Mouse (Mus musculus) heart, postnatal 36 days (tissue): ENCODE measurements at regions not wholly inside any gene's neighbourhood (a gene's known extent, or its start where the extent isn't known, plus 50 kb on each side); places are given as distances from the start of the nearest gene placed in this dataset.

Source experiments
- DNase-seq, 2 experiments: peaks; one replicate each; pipeline ENCODE4 v3.0.0; 2021 to 2022
- intact Hi-C: fragments of 180-260 bp; cut with DNase I; formaldehyde crosslinking; loops from one replicate; pipeline ENCODE4 v1.15.1; 2025

GRCm38 (mm10) chr4:124028061-124028460 is 110.2 kb upstream of the 4930535I16Rik start:
- intact Hi-C loops = no loop called here
- no peak for DNase-seq

GRCm38 (mm10) chr4:124016401-124016800 is 98.6 kb upstream of the 4930535I16Rik start:
- intact Hi-C loops = no loop called here
- no peak for DNase-seq

GRCm38 (mm10) chr4:124015323-124015722 is 97.5 kb upstream of the 4930535I16Rik start:
- intact Hi-C loops = no loop called here
- DNase-seq = no peak

GRCm38 (mm10) chr4:124012406-124012805 is 94.6 kb upstream of the 4930535I16Rik start:
- no peak for DNase-seq

GRCm38 (mm10) chr4:124008725-124009124 is 90.9 kb upstream of the 4930535I16Rik start:
- DNase-seq = no peak
- intact Hi-C loops = no loop called here

More at GRCm38 (mm10) chr4:124012406-124012805, 94.6 kb upstream of the 4930535I16Rik start:
- intact Hi-C loops = no loop called here

GRCm38 (mm10) chr4:124005626-124006315 is 87.9 kb upstream of the 4930535I16Rik start:
- intact Hi-C loops = no loop called here
- no peak for DNase-seq

- no peak for DNase-seq
- intact Hi-C loops = no loop called here
Measured at GRCm38 (mm10) chr4:124002760-124003159, 84.9 kb upstream of the 4930535I16Rik start.

GRCm38 (mm10) chr4:124002105-124002504 is 84.3 kb upstream of the 4930535I16Rik start:
- intact Hi-C loops = no loop called here
- DNase-seq = no peak

- intact Hi-C loops = no loop called here
- DNase-seq = peak in 1 of 2 experiments; percentile 1
Measured at GRCm38 (mm10) chr4:123995815-123996214, 78.0 kb upstream of the 4930535I16Rik start.

GRCm38 (mm10) chr4:123991223-123991622 is 73.4 kb upstream of the 4930535I16Rik start:
- no peak for DNase-seq
- intact Hi-C loops = no loop called here

GRCm38 (mm10) chr4:123990293-123991185 is 72.7 kb upstream of the 4930535I16Rik start:
- peak in 1 of 2 experiments; percentile 2 for DNase-seq
- intact Hi-C loops = no loop called here
